Mouse (Mus musculus) kidney, adult 2 months (tissue): ENCODE data around the gene Prr9. TPM values are rescaled to one million over a fixed set of nuclear protein-coding genes. Genes with fewer than 3 reads are reported as not detected.

Experiments
- DNase-seq: peaks from one replicate; pipeline ENCODE4 v3.0.0; 2021
- H3K27ac ChIP-seq: fragments of 200-500 bp; 2 replicates; pipeline ENCODE4 v1.5.1; 2012; ENCODE audit warnings: low read depth, low read length, control low read depth, inconsistent platforms; ENCODE audit not compliant: insufficient read depth
- H3K27me3 ChIP-seq: fragments of 200-500 bp; replicated peaks from 2 replicates; pipeline ENCODE4 v1.6.1; 2012; ENCODE audit warnings: mild to moderate bottlenecking, moderate library complexity, low read length, inconsistent platforms; ENCODE audit not compliant: control insufficient read depth, insufficient read depth
- H3K36me3 ChIP-seq: fragments of 200-500 bp; 2 replicates; pipeline ENCODE4 v1.6.1; 2012; ENCODE audit warnings: mild to moderate bottlenecking, moderate library complexity, low read length, inconsistent platforms; ENCODE audit not compliant: control insufficient read depth, insufficient read depth
- H3K4me1 ChIP-seq: fragments of 200-500 bp; 2 replicates; pipeline ENCODE4 v1.6.1; 2011; ENCODE audit warnings: low read length; ENCODE audit not compliant: control insufficient read depth, insufficient read depth
- H3K4me3 ChIP-seq: fragments of 200-500 bp; 2 replicates; pipeline ENCODE4 v1.5.1; 2011; ENCODE audit warnings: mild to moderate bottlenecking, low read depth, low read length, control low read depth; ENCODE audit not compliant: insufficient read depth
- CTCF ChIP-seq: fragments of 200-500 bp; conservative IDR thresholded peaks from 2 replicates; pipeline ENCODE4 v1.5.1; 2011; ENCODE audit warnings: low read depth, mild to moderate bottlenecking, control low read depth, low read length, moderate library complexity, mixed read lengths; ENCODE audit not compliant: insufficient read depth, insufficient read length
- POLR2A ChIP-seq: fragments of 200-500 bp; IDR thresholded peaks from one replicate; pipeline ENCODE4 v1.6.1; 2011; ENCODE audit warnings: low read depth, low read length, control low read depth
- WGBS: fragments of 180-500 bp; shearing (Covaris S2); methylation state at CpG from one replicate; pipeline ENCODE4 v1.1.7; 2018; 5-methylcytosine and 5-hydroxymethylcytosine counted together
- polyA plus RNA-seq: library from polyadenylated mRNA; depleted of rRNA; stranded (reverse); fragments of >200 nt; gene quantifications from 2 replicates; pipeline ENCODE4 v1.2.3, GENCODE M21; 2012; rRNA removed

Prr9 gene
- polyA plus RNA-seq, 1 experiment, result not detected

- H3K4me3 ChIP-seq, result peak overlapping the region; percentile 93
- peak; percentile 74 for DNase-seq
- peaks cover 6% of the 10 kb centered on the region for H3K27me3 ChIP-seq
- H3K36me3 ChIP-seq, result no peaks in the 10 kb centered on the region
- no peaks in the 10 kb centered on the region for H3K4me1 ChIP-seq
- TF ChIP-seq CTCF (0 out of 2 replicates have a peak, but pooled peaks have one; percentile 8), POLR2A (no peak)
- WGBS, result under 1% methylated on average over 67 of the region's 82 CpGs
- peak overlapping the region; percentile 59 for H3K27ac ChIP-seq
These were observed 43.1 kb downstream of the Prr9 start for GRCm38 (mm10) chr3:92080462-92081284.

Other genes starting within 250 kb of the Prr9 start
- gene Pglyrp3, start 109.4 kb downstream of the Prr9 start, polyA plus RNA-seq, result not detected in 2 replicates
- gene Lor, start 40.8 kb downstream of the Prr9 start, polyA plus RNA-seq, result 0.17 and 0.19 TPM in 2 replicates
- 0.15 TPM in 1 of 2 replicates, not detected in the other for gene Lelp1, start 18.8 kb upstream of the Prr9 start, polyA plus RNA-seq
- gene Sprr2a1, start 91.9 kb upstream of the Prr9 start, polyA plus RNA-seq, result 0.62 and 0.66 TPM in 2 replicates
- gene Sprr2a2, start 92.0 kb upstream of the Prr9 start, polyA plus RNA-seq, result 83.9 and 143 TPM in 2 replicates
- 4.7 and 6.1 TPM in 2 replicates for gene Sprr2a3, start 161.5 kb upstream of the Prr9 start, polyA plus RNA-seq
- not detected in 2 replicates for gene Sprr2b, start 192.7 kb upstream of the Prr9 start, polyA plus RNA-seq
- not detected in 2 replicates for gene Sprr2d, start 215.2 kb upstream of the Prr9 start, polyA plus RNA-seq
- gene Sprr2e, start 228.2 kb upstream of the Prr9 start, polyA plus RNA-seq, result not detected in 2 replicates
- 0.25 and 0.54 TPM in 2 replicates for gene Sprr2f, start 241.2 kb upstream of the Prr9 start, polyA plus RNA-seq